Mouse (Mus musculus) adrenal gland (tissue): ENCODE data around the gene Fam186b.

Experiments used
- intact Hi-C: fragments of 180-260 bp; cut with DNase I; formaldehyde crosslinking; loops from one replicate; pipeline ENCODE4 v1.15.1; 2025

The Fam186b gene

GRCm38 (mm10) chr15:99226090-99226489, 69.6 kb downstream of the Fam186b start:
- intact Hi-C loops, result no loop called here

GRCm38 (mm10) chr15:99225081-99225810, 70.4 kb downstream of the Fam186b start:
- intact Hi-C loops, result no loop called here

- intact Hi-C loops, result no loop called here
These were observed 71.3 kb downstream of the Fam186b start, which contains the start of gene Kcnh3 for GRCm38 (mm10) chr15:99224208-99224911. Gene Kcnh3 (plus strand): TSS chr15:99224861.

GRCm38 (mm10) chr15:99223585-99224207, 72.0 kb downstream of the Fam186b start:
- intact Hi-C loops, result no loop called here

- intact Hi-C loops, result no loop called here
These were observed 72.7 kb downstream of the Fam186b start for GRCm38 (mm10) chr15:99222794-99223584.

GRCm38 (mm10) chr15:99221315-99221952, 74.3 kb downstream of the Fam186b start:
- intact Hi-C loops, result no loop called here
